Comparison of ENCODE assay signal across 21 mouse cellular contexts in the genomic region with DNA sequence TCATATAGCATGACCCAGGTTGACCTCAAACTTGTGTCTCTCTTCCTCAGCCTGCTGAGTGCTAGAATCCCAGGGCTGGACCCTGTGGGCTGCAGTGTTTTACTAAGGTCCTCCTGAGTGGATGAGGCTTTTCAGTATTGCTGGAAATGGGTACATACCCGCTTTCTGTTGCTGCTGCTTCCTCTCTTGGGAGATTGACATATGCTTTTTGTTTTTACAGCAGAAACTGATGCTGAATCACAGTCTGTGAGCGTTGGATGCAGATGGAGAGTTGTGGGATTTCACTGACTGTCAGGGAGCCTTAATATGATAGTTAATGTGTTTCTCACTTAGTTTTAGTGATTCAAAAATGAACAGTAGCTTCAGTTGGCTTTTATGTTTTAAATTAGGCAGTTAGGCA. TPM values are rescaled to one million over a fixed set of nuclear protein-coding genes. Genes with fewer than 3 reads are reported as not detected.
A peak's percentile ranks its signal among the peaks of the same experiment; 100 is the strongest.
DNase-seq lines count a peak whose midpoint lies in the region; ATAC-seq and TF ChIP-seq lines count a peak whose summit lies in the region.
"Had no signal": no experiment of that assay in that cellular context is flagged by ENCODE, and none has a peak within 500 bp of the region (broad histone marks: within the 10 kb centered on the region; RNA-seq: fewer than 3 reads in every experiment).

No protein-coding gene starts in this region.

- ATAC-seq in forebrain, embryonic 14.5 days: no peak
- ATAC-seq in forebrain, embryonic 11.5 days (replicated peaks; ENCODE audit: low FRiP score): no peak
- ATAC-seq in heart, postnatal 0 days (ENCODE audit: insufficient read depth, low read depth): no peak
- ATAC-seq: midbrain, embryonic 13.5 days had no signal

- TF ChIP-seq POLR2A in small intestine, adult 2 months (IDR thresholded peaks at IDR 0.05; ENCODE audit: low read depth, low read length): no peak

- no peak for TF ChIP-seq CTCF in heart, postnatal 0 days (IDR thresholded peaks at IDR 0.05; ENCODE audit: low read depth)
- no peak for TF ChIP-seq CTCF in small intestine, adult 2 months (IDR thresholded peaks at IDR 0.05; ENCODE audit: extremely low read depth, insufficient read length, insufficient replicate concordance, low read depth, low read length)

- H3K36me3 ChIP-seq in forebrain, embryonic 14.5 days (ENCODE audit: control insufficient read depth, insufficient read depth, low read length): no peaks in the 10 kb centered on the region
- no peaks in the 10 kb centered on the region for H3K36me3 ChIP-seq in forebrain, embryonic 11.5 days (ENCODE audit: control insufficient read depth, insufficient read depth, low read length)
- peaks cover 6% of the 10 kb centered on the region; the same call in 1 of the 2 replicates for H3K36me3 ChIP-seq in heart, postnatal 0 days (replicated peaks; ENCODE audit: control insufficient read depth, insufficient read depth, low read length)
- peaks cover 10% of the 10 kb centered on the region; the same call in 1 of the 2 replicates for H3K36me3 ChIP-seq in small intestine, adult 2 months (ENCODE audit: control insufficient read depth, insufficient read depth, low read length)

- H3K4me3 ChIP-seq in forebrain, embryonic 14.5 days (ENCODE audit: low read depth, low read length): no peak overlapping the region
- H3K4me3 ChIP-seq in forebrain, embryonic 11.5 days (ENCODE audit: low read depth, low read length): no peak overlapping the region
- no peak overlapping the region for H3K4me3 ChIP-seq in heart, postnatal 0 days (ENCODE audit: low read depth, low read length)
- peak overlapping the region; percentile 42; the same call in 1 of the 2 replicates for H3K4me3 ChIP-seq in small intestine, adult 2 months (ENCODE audit: low read depth, low read length)
- H3K4me3 ChIP-seq: gastrocnemius, adult 2 months; limb, embryonic 15.5 days; midbrain, embryonic 13.5 days had no signal

- H3K9ac ChIP-seq in forebrain, embryonic 14.5 days (ENCODE audit: low read length): no peak overlapping the region
- no peak overlapping the region for H3K9ac ChIP-seq in forebrain, embryonic 11.5 days (ENCODE audit: low read length)
- no peak overlapping the region for H3K9ac ChIP-seq in heart, postnatal 0 days (replicated peaks; ENCODE audit: low read depth, low read length)
- H3K9ac ChIP-seq: limb, embryonic 15.5 days; midbrain, embryonic 13.5 days had no signal

- no peaks in the 10 kb centered on the region; the same call in 1 of the 2 replicates for H3K4me1 ChIP-seq in forebrain, embryonic 14.5 days (ENCODE audit: control insufficient read depth, insufficient read depth, low read length)
- H3K4me1 ChIP-seq in forebrain, embryonic 11.5 days (replicated peaks; ENCODE audit: control insufficient read depth, insufficient read depth, low read length): peaks cover 2% of the 10 kb centered on the region; the same call in 1 of the 2 replicates
- peaks cover 68% of the 10 kb centered on the region for H3K4me1 ChIP-seq in heart, postnatal 0 days (ENCODE audit: control insufficient read depth, insufficient read depth)
- peaks cover 17% of the 10 kb centered on the region for H3K4me1 ChIP-seq in small intestine, adult 2 months (ENCODE audit: control insufficient read depth, insufficient read depth, insufficient read length, low read length)

- H3K27ac ChIP-seq in forebrain, embryonic 14.5 days (ENCODE audit: low read depth, low read length): no peak overlapping the region
- no peak overlapping the region for H3K27ac ChIP-seq in forebrain, embryonic 11.5 days (ENCODE audit: low read depth, low read length)
- peak overlapping the region; percentile 77 for H3K27ac ChIP-seq in heart, postnatal 0 days (ENCODE audit: low read depth)
- H3K27ac ChIP-seq in small intestine, adult 2 months (ENCODE audit: insufficient read depth, low read depth, low read length): peak overlapping the region; percentile 38
- H3K27ac ChIP-seq: gastrocnemius, adult 2 months; limb, embryonic 15.5 days; midbrain, embryonic 13.5 days; stomach, postnatal 0 days had no signal

- no peaks in the 10 kb centered on the region for H3K27me3 ChIP-seq in forebrain, embryonic 14.5 days (replicated peaks; ENCODE audit: control insufficient read depth, insufficient read depth, low read length)
- no peaks in the 10 kb centered on the region for H3K27me3 ChIP-seq in forebrain, embryonic 11.5 days (ENCODE audit: control insufficient read depth, insufficient read depth, low read length)
- H3K27me3 ChIP-seq in heart, postnatal 0 days (ENCODE audit: control insufficient read depth, insufficient read depth, low read length): no peaks in the 10 kb centered on the region
- no peaks in the 10 kb centered on the region for H3K27me3 ChIP-seq in small intestine, adult 2 months (ENCODE audit: control insufficient read depth, insufficient read depth, low read length)
- H3K27me3 ChIP-seq: limb, embryonic 15.5 days; midbrain, embryonic 13.5 days had no signal

- H3K4me2 ChIP-seq in forebrain, embryonic 14.5 days (ENCODE audit: low read length): no peak overlapping the region
- no peak overlapping the region for H3K4me2 ChIP-seq in forebrain, embryonic 11.5 days (ENCODE audit: low read depth, low read length, severe bottlenecking)
- H3K4me2 ChIP-seq in heart, postnatal 0 days (ENCODE audit: low read depth, low read length): peak overlapping the region; percentile 32; the same call in 1 of the 2 replicates
- H3K4me2 ChIP-seq: limb, embryonic 15.5 days; midbrain, embryonic 13.5 days had no signal

- H3K9me3 ChIP-seq in forebrain, embryonic 14.5 days (replicated peaks; ENCODE audit: control insufficient read depth, low read length): no peaks in the 10 kb centered on the region
- H3K9me3 ChIP-seq in forebrain, embryonic 11.5 days (ENCODE audit: control insufficient read depth, low read length): no peaks in the 10 kb centered on the region
- no peaks in the 10 kb centered on the region for H3K9me3 ChIP-seq in heart, postnatal 0 days (replicated peaks; ENCODE audit: control insufficient read depth, low read length)
- H3K9me3 ChIP-seq: limb, embryonic 15.5 days; midbrain, embryonic 13.5 days had no signal

- TF ChIP-seq EP300 in heart, postnatal 0 days (IDR thresholded peaks at IDR 0.05; ENCODE audit: low read depth): no peak

- DNase-seq in forebrain, embryonic 14.5 days (ENCODE audit: low spot score): peak; percentile 24
- DNase-seq in forebrain, embryonic 11.5 days (ENCODE audit: low spot score): no peak
- DNase-seq in layer of hippocampus, adult 11-12 months (ENCODE audit: low spot score): peak; percentile 42
- no peak for DNase-seq in layer of hippocampus, postnatal 10 days (ENCODE audit: low spot score in 2 of 2)
- DNase-seq in heart, postnatal 0 days (ENCODE audit: low spot score): no peak
- no peak for DNase-seq in urinary bladder, postnatal 36 days (ENCODE audit: low spot score in 2 of 2)
- DNase-seq in gastrocnemius, adult 18-20 months (ENCODE audit: low spot score): no peak
- DNase-seq: adrenal gland, postnatal 10 days; cerebellum, adult 11 months; lung, postnatal 10 days; right cerebral cortex, postnatal 4 days had no signal

- 80% methylated on average over 2 of the region's 2 CpGs for WGBS in forebrain, embryonic 14.5 days
- WGBS in forebrain, embryonic 11.5 days: 85% methylated on average over 2 of the region's 2 CpGs
- 46% methylated on average over 2 of the region's 2 CpGs for WGBS in heart, postnatal 0 days
- 66% methylated on average over 2 of the region's 2 CpGs for WGBS in small intestine, adult 2 months

RNA-seq across cellular contexts. Expression of a gene that starts 11.5 kb away (rescaled TPM):
- 67.9 and 80.0 TPM in 2 replicates for polyA plus RNA-seq in forebrain, embryonic 14.5 days (2014; fragmentation: Nextera tagmentation; extraction: Ambion mirVana)
- polyA plus RNA-seq in forebrain, embryonic 11.5 days (2014; fragmentation: Nextera tagmentation; extraction: Ambion mirVana): 104 and 105 TPM in 2 replicates
- total RNA-seq in layer of hippocampus, postnatal 10 days (2021): 100 to 1,000 TPM; 126 TPM
- 101 and 120 TPM in 2 replicates for total RNA-seq in heart, postnatal 0 days (2014; rRNA removed; ENCODE audit: low replicate concordance)
- 52.2 and 54.7 TPM in 2 replicates for polyA plus RNA-seq in heart, postnatal 0 days (2015; fragmentation: Nextera tagmentation; extraction: Ambion mirVana)
- polyA plus RNA-seq in small intestine, adult 2 months (2012; rRNA removed): 61.7 and 77.7 TPM in 2 replicates
- 10 to 100 TPM; 45.0 to 49.8 TPM for total RNA-seq in gastrocnemius, adult 18-20 months (2021)

RNA-seq across cellular contexts. Expression of a gene that starts 37.3 kb away (rescaled TPM):
- 0.16 TPM in 1 of 2 replicates, not detected in the other for polyA plus RNA-seq in forebrain, embryonic 14.5 days (2014; fragmentation: Nextera tagmentation; extraction: Ambion mirVana)
- not detected in 2 replicates for polyA plus RNA-seq in forebrain, embryonic 11.5 days (2014; fragmentation: Nextera tagmentation; extraction: Ambion mirVana)
- total RNA-seq in layer of hippocampus, postnatal 10 days (2021): not detected
- not detected in 2 replicates for total RNA-seq in heart, postnatal 0 days (2014; rRNA removed; ENCODE audit: low replicate concordance)
- polyA plus RNA-seq in heart, postnatal 0 days (2015; fragmentation: Nextera tagmentation; extraction: Ambion mirVana): not detected in 2 replicates
- 0.39 and 0.69 TPM in 2 replicates for polyA plus RNA-seq in small intestine, adult 2 months (2012; rRNA removed)
- not detected for total RNA-seq in gastrocnemius, adult 18-20 months (2021)
- total RNA-seq: adrenal gland, postnatal 10 days; gastrocnemius, adult 2 months; left cerebral cortex, adult 18-20 months had no signal
- polyA plus RNA-seq: hindbrain, embryonic 11.5 days; kidney, embryonic 14.5 days; limb, embryonic 15.5 days; midbrain, embryonic 13.5 days; neural tube, embryonic 14.5 days; stomach, postnatal 0 days had no signal

RNA-seq across cellular contexts. Expression of a gene that starts 58.3 kb away (rescaled TPM):
- 7.2 and 9.7 TPM in 2 replicates for polyA plus RNA-seq in forebrain, embryonic 14.5 days (2014; fragmentation: Nextera tagmentation; extraction: Ambion mirVana)
- polyA plus RNA-seq in forebrain, embryonic 11.5 days (2014; fragmentation: Nextera tagmentation; extraction: Ambion mirVana): 9.3 and 10.4 TPM in 2 replicates
- 10 to 100 TPM; 16.4 to 16.9 TPM for total RNA-seq in layer of hippocampus, postnatal 10 days (2021)
- 5.9 and 6.4 TPM in 2 replicates for total RNA-seq in heart, postnatal 0 days (2014; rRNA removed; ENCODE audit: low replicate concordance)
- 4.2 and 4.3 TPM in 2 replicates for polyA plus RNA-seq in heart, postnatal 0 days (2015; fragmentation: Nextera tagmentation; extraction: Ambion mirVana)
- 5.6 and 6.3 TPM in 2 replicates for polyA plus RNA-seq in small intestine, adult 2 months (2012; rRNA removed)
- 1 to 10 TPM; 6.6 to 7.6 TPM for total RNA-seq in gastrocnemius, adult 18-20 months (2021)

RNA-seq across cellular contexts. Expression of a gene that starts 58.9 kb away (rescaled TPM):
- polyA plus RNA-seq in forebrain, embryonic 14.5 days (2014; fragmentation: Nextera tagmentation; extraction: Ambion mirVana): not detected in 2 replicates
- polyA plus RNA-seq in forebrain, embryonic 11.5 days (2014; fragmentation: Nextera tagmentation; extraction: Ambion mirVana): not detected in 2 replicates
- total RNA-seq in layer of hippocampus, postnatal 10 days (2021): not detected
- total RNA-seq in heart, postnatal 0 days (2014; rRNA removed; ENCODE audit: low replicate concordance): not detected in 2 replicates
- polyA plus RNA-seq in heart, postnatal 0 days (2015; fragmentation: Nextera tagmentation; extraction: Ambion mirVana): not detected in 2 replicates
- polyA plus RNA-seq in small intestine, adult 2 months (2012; rRNA removed): 0.41 TPM in 1 of 2 replicates, not detected in the other
- not detected for total RNA-seq in gastrocnemius, adult 18-20 months (2021)
- total RNA-seq: gastrocnemius, adult 2 months; left cerebral cortex, adult 18-20 months had no signal
- polyA plus RNA-seq: cortical plate, adult 2 months; hindbrain, embryonic 11.5 days; kidney, embryonic 14.5 days; limb, embryonic 15.5 days; neural tube, embryonic 14.5 days; stomach, postnatal 0 days had no signal

Comparison
In these comparisons a context has a peak if more than half of its experiments do, and no peak if none do; other contexts are left out.
1. DNase-seq: peak in forebrain, embryonic 14.5 days (single experiment) and layer of hippocampus, adult 11-12 months (single experiment); none in forebrain, embryonic 11.5 days (single experiment), layer of hippocampus, postnatal 10 days (0 of 2), heart, postnatal 0 days (single experiment), urinary bladder, postnatal 36 days (0 of 2) and gastrocnemius, adult 18-20 months (single experiment).
2. H3K27ac ChIP-seq: peak in heart, postnatal 0 days (single experiment) and small intestine, adult 2 months (single experiment); none in forebrain, embryonic 14.5 days (single experiment) and forebrain, embryonic 11.5 days (single experiment).